Mouse (Mus musculus): ENCODE data around the gene Slc2a4.

DNA sequence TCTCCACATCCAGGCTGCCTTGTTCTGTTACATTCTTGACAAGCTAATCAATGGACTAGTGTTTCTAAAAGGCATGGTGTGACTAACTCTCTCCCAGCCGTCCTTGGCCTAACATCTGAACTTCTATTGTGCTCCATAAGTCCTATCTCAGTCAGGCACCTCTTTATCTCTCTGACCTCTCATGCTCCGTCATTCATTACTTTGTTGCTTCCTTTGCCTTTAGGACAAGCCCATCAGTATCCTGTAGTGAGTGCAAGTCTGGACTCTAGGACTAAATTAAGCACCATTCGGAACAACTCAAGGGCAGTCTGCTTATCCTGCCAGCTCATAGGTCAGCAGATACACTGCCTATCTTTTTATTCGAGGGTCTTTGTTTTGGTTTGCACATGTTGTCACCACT is 28.3 kb upstream of the Slc2a4 start:
- TF ChIP-seq POLR2A (IDR thresholded peaks at IDR 0.05; ENCODE audit: insufficient read length, low read depth) (no peak), POLR2AphosphoS2 (IDR thresholded peaks at IDR 0.05; ENCODE audit: insufficient read length, low read depth) (no peak), MAX (IDR thresholded peaks at IDR 0.05; ENCODE audit: low read depth) (no peak), CEBPB (IDR thresholded peaks at IDR 0.05; ENCODE audit: insufficient read depth, poor library complexity, severe bottlenecking) (no peak), TCF3 (IDR thresholded peaks at IDR 0.05; ENCODE audit: insufficient read length, low read depth) (no peak), MYOD1 (IDR thresholded peaks at IDR 0.05; ENCODE audit: control insufficient read depth in 1 of 3, insufficient read length in 2 of 3, low read depth in 2 of 3) (no peak)
